Mouse (Mus musculus): ENCODE data around the gene Krt79.

- TF ChIP-seq POLR2A (IDR thresholded peaks at IDR 0.05; ENCODE audit: borderline replicate concordance, extremely low read depth, low read depth, low read length) (no peak), CTCF (IDR thresholded peaks at IDR 0.05; ENCODE audit: insufficient read depth, low read length) (no peak)
Observed at GRCm38 (mm10) chr15:101933024-101933423, 7.1 kb downstream of the Krt79 start.
